ENCODE assay signal across 43 mouse cellular contexts in genomic region chr6:42876323-42876722, GRCm38 (mm10). TPM values are rescaled to one million over a fixed set of nuclear protein-coding genes. Genes with fewer than 3 reads are reported as not detected.
"Had no signal": no experiment of that assay in that cellular context is flagged by ENCODE, and none has a peak within 500 bp of the region (broad histone marks: within the 10 kb centered on the region; RNA-seq: fewer than 3 reads in every experiment).

No protein-coding gene starts in this region.

- ATAC-seq: hindbrain, postnatal 0 days; intestine, embryonic 16.5 days; liver, embryonic 12.5 days had no signal

- H3K27me3 ChIP-seq: heart, embryonic 12.5 days; hindbrain, embryonic 13.5 days; hindbrain, embryonic 15.5 days; kidney, embryonic 15.5 days; limb, embryonic 13.5 days; limb, embryonic 15.5 days; liver, embryonic 12.5 days had no signal

- H3K9me3 ChIP-seq: heart, embryonic 10.5 days; heart, embryonic 12.5 days; hindbrain, embryonic 13.5 days; hindbrain, embryonic 15.5 days; kidney, embryonic 15.5 days; limb, embryonic 13.5 days; limb, embryonic 15.5 days; liver, embryonic 12.5 days had no signal

- H3K4me1 ChIP-seq: heart, embryonic 10.5 days; heart, embryonic 12.5 days; hindbrain, embryonic 13.5 days; hindbrain, embryonic 15.5 days; kidney, embryonic 15.5 days; limb, embryonic 13.5 days; limb, embryonic 15.5 days; liver, embryonic 12.5 days had no signal

- H3K36me3 ChIP-seq: heart, embryonic 10.5 days; heart, embryonic 12.5 days; hindbrain, embryonic 13.5 days; hindbrain, embryonic 15.5 days; kidney, embryonic 15.5 days; limb, embryonic 13.5 days; limb, embryonic 15.5 days; liver, embryonic 12.5 days had no signal

- H3K4me3 ChIP-seq: gastrocnemius, adult 2 months; heart, embryonic 10.5 days; heart, embryonic 12.5 days; hindbrain, embryonic 13.5 days; hindbrain, embryonic 15.5 days; kidney, embryonic 15.5 days; limb, embryonic 13.5 days; limb, embryonic 15.5 days; liver, embryonic 12.5 days had no signal

- DNase-seq: gastrocnemius, adult 2 months; gastrocnemius, postnatal 10 days; gastrocnemius, postnatal 25 days; heart, adult 18-20 months; heart, postnatal 10 days; heart, postnatal 36 days; kidney, adult 11 months; kidney, adult 2 months; kidney, adult 9 months; kidney, postnatal 14 days; kidney, postnatal 36 days; layer of hippocampus, postnatal 36 days; left cerebral cortex, postnatal 4 days had no signal

- H3K9ac ChIP-seq: heart, embryonic 12.5 days; hindbrain, embryonic 13.5 days; hindbrain, embryonic 15.5 days; kidney, embryonic 15.5 days; limb, embryonic 13.5 days; limb, embryonic 15.5 days; liver, embryonic 12.5 days; liver, embryonic 14.5 days had no signal

- H3K27ac ChIP-seq: gastrocnemius, adult 2 months; heart, embryonic 10.5 days; hindbrain, embryonic 13.5 days; hindbrain, embryonic 15.5 days; hindbrain, postnatal 0 days; kidney, embryonic 15.5 days; kidney, postnatal 0 days; limb, embryonic 13.5 days; limb, embryonic 15.5 days; liver, embryonic 12.5 days; liver, embryonic 14.5 days had no signal

- H3K4me2 ChIP-seq: heart, embryonic 12.5 days; hindbrain, embryonic 13.5 days; hindbrain, embryonic 15.5 days; kidney, embryonic 15.5 days; limb, embryonic 13.5 days; limb, embryonic 15.5 days; liver, embryonic 12.5 days had no signal

RNA-seq across cellular contexts. Expression of gene Olfr448, which starts 13.9 kb away (rescaled TPM):
- total RNA-seq: gastrocnemius, adult 2 months; gastrocnemius, postnatal 10 days; gastrocnemius, postnatal 25 days; gastrocnemius, postnatal 4 days; granulocyte monocyte progenitor cell, adult 5-6 weeks; heart, adult 18-20 months; heart, adult 8-10 months; heart, postnatal 10 days; heart, postnatal 36 days; hematopoietic stem cell, adult 5-6 weeks; hindbrain, postnatal 0 days; layer of hippocampus, adult 18-20 months; layer of hippocampus, postnatal 14 days; layer of hippocampus, postnatal 36 days; left cerebral cortex, adult 18-20 months; left cerebral cortex, adult 8-10 months; left cerebral cortex, postnatal 10 days; left cerebral cortex, postnatal 25 days; left cerebral cortex, postnatal 4 days; liver, adult 2 months had no signal
- polyA plus RNA-seq: heart, embryonic 10.5 days; heart, embryonic 12.5 days; heart, embryonic 14.5 days; heart, embryonic 16.5 days; hindbrain, embryonic 11.5 days; hindbrain, embryonic 13.5 days; hindbrain, embryonic 15.5 days; hindbrain, postnatal 0 days; intestine, embryonic 14.5 days; intestine, embryonic 16.5 days; kidney, adult 2 months; kidney, embryonic 15.5 days; kidney, postnatal 0 days; large intestine, adult 2 months; limb, embryonic 11.5 days; limb, embryonic 13.5 days; limb, embryonic 15.5 days; liver, adult 2 months; liver, embryonic 12.5 days; liver, embryonic 14.5 days; liver, embryonic 16.5 days had no signal

RNA-seq across cellular contexts. Expression of gene Olfr447, which starts 32.4 kb away (rescaled TPM):
- total RNA-seq: gastrocnemius, adult 2 months; gastrocnemius, postnatal 10 days; gastrocnemius, postnatal 25 days; gastrocnemius, postnatal 4 days; granulocyte monocyte progenitor cell, adult 5-6 weeks; heart, adult 18-20 months; heart, adult 8-10 months; heart, postnatal 10 days; heart, postnatal 36 days; hematopoietic stem cell, adult 5-6 weeks; hindbrain, postnatal 0 days; layer of hippocampus, adult 18-20 months; layer of hippocampus, postnatal 14 days; layer of hippocampus, postnatal 36 days; left cerebral cortex, adult 18-20 months; left cerebral cortex, adult 8-10 months; left cerebral cortex, postnatal 10 days; left cerebral cortex, postnatal 25 days; left cerebral cortex, postnatal 4 days; liver, adult 2 months had no signal
- polyA plus RNA-seq: heart, embryonic 10.5 days; heart, embryonic 12.5 days; heart, embryonic 14.5 days; heart, embryonic 16.5 days; hindbrain, embryonic 11.5 days; hindbrain, embryonic 13.5 days; hindbrain, embryonic 15.5 days; hindbrain, postnatal 0 days; intestine, embryonic 14.5 days; intestine, embryonic 16.5 days; kidney, adult 2 months; kidney, embryonic 15.5 days; kidney, postnatal 0 days; large intestine, adult 2 months; limb, embryonic 11.5 days; limb, embryonic 13.5 days; limb, embryonic 15.5 days; liver, adult 2 months; liver, embryonic 12.5 days; liver, embryonic 14.5 days; liver, embryonic 16.5 days had no signal

RNA-seq across cellular contexts. Expression of gene Olfr449, which starts 42.1 kb away (rescaled TPM):
- total RNA-seq: gastrocnemius, adult 2 months; gastrocnemius, postnatal 10 days; gastrocnemius, postnatal 25 days; gastrocnemius, postnatal 4 days; granulocyte monocyte progenitor cell, adult 5-6 weeks; heart, adult 18-20 months; heart, adult 8-10 months; heart, postnatal 10 days; heart, postnatal 36 days; hematopoietic stem cell, adult 5-6 weeks; hindbrain, postnatal 0 days; layer of hippocampus, adult 18-20 months; layer of hippocampus, postnatal 14 days; layer of hippocampus, postnatal 36 days; left cerebral cortex, adult 18-20 months; left cerebral cortex, adult 8-10 months; left cerebral cortex, postnatal 10 days; left cerebral cortex, postnatal 25 days; left cerebral cortex, postnatal 4 days; liver, adult 2 months had no signal
- polyA plus RNA-seq: heart, embryonic 10.5 days; heart, embryonic 12.5 days; heart, embryonic 14.5 days; heart, embryonic 16.5 days; hindbrain, embryonic 11.5 days; hindbrain, embryonic 13.5 days; hindbrain, embryonic 15.5 days; hindbrain, postnatal 0 days; intestine, embryonic 14.5 days; intestine, embryonic 16.5 days; kidney, adult 2 months; kidney, embryonic 15.5 days; kidney, postnatal 0 days; large intestine, adult 2 months; limb, embryonic 11.5 days; limb, embryonic 13.5 days; limb, embryonic 15.5 days; liver, adult 2 months; liver, embryonic 12.5 days; liver, embryonic 14.5 days; liver, embryonic 16.5 days had no signal

RNA-seq across cellular contexts. Expression of gene Olfr446, which starts 44.9 kb away (rescaled TPM):
- total RNA-seq: gastrocnemius, adult 2 months; gastrocnemius, postnatal 10 days; gastrocnemius, postnatal 25 days; gastrocnemius, postnatal 4 days; granulocyte monocyte progenitor cell, adult 5-6 weeks; heart, adult 18-20 months; heart, adult 8-10 months; heart, postnatal 10 days; heart, postnatal 36 days; hematopoietic stem cell, adult 5-6 weeks; hindbrain, postnatal 0 days; layer of hippocampus, adult 18-20 months; layer of hippocampus, postnatal 14 days; layer of hippocampus, postnatal 36 days; left cerebral cortex, adult 18-20 months; left cerebral cortex, adult 8-10 months; left cerebral cortex, postnatal 10 days; left cerebral cortex, postnatal 25 days; left cerebral cortex, postnatal 4 days; liver, adult 2 months had no signal
- polyA plus RNA-seq: heart, embryonic 10.5 days; heart, embryonic 12.5 days; heart, embryonic 14.5 days; heart, embryonic 16.5 days; hindbrain, embryonic 11.5 days; hindbrain, embryonic 13.5 days; hindbrain, embryonic 15.5 days; hindbrain, postnatal 0 days; intestine, embryonic 14.5 days; intestine, embryonic 16.5 days; kidney, adult 2 months; kidney, embryonic 15.5 days; kidney, postnatal 0 days; large intestine, adult 2 months; limb, embryonic 11.5 days; limb, embryonic 13.5 days; limb, embryonic 15.5 days; liver, adult 2 months; liver, embryonic 12.5 days; liver, embryonic 14.5 days; liver, embryonic 16.5 days had no signal
